In the genomic region with DNA sequence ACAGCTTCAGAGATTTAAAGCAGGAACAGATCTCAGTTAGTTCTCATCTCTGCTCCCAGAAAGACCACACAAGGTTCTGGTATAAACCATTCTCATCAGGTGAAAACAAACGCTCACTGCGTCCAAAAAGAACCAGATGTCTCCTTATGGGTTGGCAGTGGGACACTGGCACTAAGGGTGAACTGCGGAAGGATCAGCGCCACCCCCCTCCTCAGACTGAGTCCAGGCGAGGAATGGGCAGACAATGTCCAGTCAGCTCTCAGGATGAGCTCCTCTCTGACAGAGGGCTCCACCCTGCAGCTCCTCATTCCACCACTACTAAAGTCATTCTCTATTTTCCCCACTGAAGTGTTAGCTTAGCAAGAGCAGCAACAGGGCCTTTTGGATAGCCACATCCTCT, we compare ENCODE assay signal across 21 mouse cellular contexts.
A peak's percentile ranks its signal among the peaks of the same experiment; 100 is the strongest.
DNase-seq lines count a peak whose midpoint lies in the region; ATAC-seq and TF ChIP-seq lines count a peak whose summit lies in the region.
"Had no signal": no experiment of that assay in that cellular context is flagged by ENCODE, and none has a peak within 500 bp of the region (broad histone marks: within the 10 kb centered on the region; RNA-seq: fewer than 3 reads in every experiment).

No protein-coding gene starts in this region.

- no peak for ATAC-seq in midbrain, embryonic 11.5 days (ENCODE audit: low FRiP score)
- ATAC-seq in midbrain, embryonic 14.5 days (ENCODE audit: low FRiP score, low TSS enrichment) = no peak
- no peak for ATAC-seq in neural tube, embryonic 13.5 days (ENCODE audit: low read depth)
- ATAC-seq: activated CD4-positive, CD25-positive, alpha-beta regulatory T cell, adult 4 months; CD4-positive, CD25-positive, alpha-beta regulatory T cell, adult 4 months; Patski had no signal

- H3K4me1 ChIP-seq in midbrain, embryonic 11.5 days (ENCODE audit: control insufficient read depth, insufficient read depth, low read length) = no peaks in the 10 kb centered on the region
- H3K4me1 ChIP-seq in midbrain, embryonic 14.5 days (ENCODE audit: control insufficient read depth, insufficient read depth, low read length) = peaks cover 16% of the 10 kb centered on the region
- H3K4me1 ChIP-seq in neural tube, embryonic 13.5 days (replicated peaks) = peaks cover 22% of the 10 kb centered on the region

- H3K4me2 ChIP-seq in midbrain, embryonic 11.5 days = no peak overlapping the region
- H3K4me2 ChIP-seq in midbrain, embryonic 14.5 days (ENCODE audit: low read length) = no peak overlapping the region
- no peak overlapping the region for H3K4me2 ChIP-seq in neural tube, embryonic 13.5 days

- no peak overlapping the region for H3K9ac ChIP-seq in midbrain, embryonic 11.5 days (ENCODE audit: low read length)
- no peak overlapping the region for H3K9ac ChIP-seq in midbrain, embryonic 14.5 days (replicated peaks; ENCODE audit: low read length)
- H3K9ac ChIP-seq in neural tube, embryonic 13.5 days = no peak overlapping the region

- H3K27ac ChIP-seq in layer of hippocampus, adult 2 months = peak overlapping the region; percentile 58; the same call in 1 of the 2 replicates
- no peak overlapping the region for H3K27ac ChIP-seq in midbrain, embryonic 11.5 days (ENCODE audit: low read depth, low read length)
- H3K27ac ChIP-seq in midbrain, embryonic 14.5 days (replicated peaks; ENCODE audit: low read depth, low read length) = no peak overlapping the region
- peak overlapping the region; percentile 65 for H3K27ac ChIP-seq in neural tube, embryonic 13.5 days (replicated peaks)

- no peak for TF ChIP-seq CTCF in layer of hippocampus, adult 2 months (conservative IDR thresholded peaks at IDR 0.05)

- H3K36me3 ChIP-seq in midbrain, embryonic 11.5 days (ENCODE audit: control insufficient read depth, insufficient read depth, low read length) = no peaks in the 10 kb centered on the region
- H3K36me3 ChIP-seq in midbrain, embryonic 14.5 days (ENCODE audit: control insufficient read depth, insufficient read depth, low read length) = no peaks in the 10 kb centered on the region
- no peaks in the 10 kb centered on the region for H3K36me3 ChIP-seq in neural tube, embryonic 13.5 days
- H3K36me3 ChIP-seq: G1E had no signal

- WGBS in midbrain, embryonic 11.5 days = 82% methylated on average over 5 of the region's 5 CpGs
- 77% methylated on average over 5 of the region's 5 CpGs for WGBS in midbrain, embryonic 14.5 days
- 69% methylated on average over 5 of the region's 5 CpGs for WGBS in neural tube, embryonic 13.5 days

- DNase-seq in cerebellum, postnatal 10 days = peak; percentile 42 to 53
- no peak for DNase-seq in cerebellum, adult 11-12 months
- no peak for DNase-seq in layer of hippocampus, adult 2 months (ENCODE audit: low spot score in 2 of 2)
- DNase-seq in layer of hippocampus, adult 9-11 months = no peak
- DNase-seq in midbrain, embryonic 11.5 days (ENCODE audit: low spot score, missing footprints) = peak; percentile 57
- no peak for DNase-seq in midbrain, embryonic 14.5 days
- no peak for DNase-seq in neural tube, embryonic 10.5 days (ENCODE audit: extremely low spot score, low spot score)
- DNase-seq: adrenal gland, adult 2 months; adrenal gland, adult 8-10 months; adrenal gland, postnatal 10 days; adrenal gland, postnatal 14 days; adrenal gland, postnatal 25 days; adrenal gland, postnatal 36 days; B cell, adult 2 months; cerebellum, adult 11 months; cerebellum, adult 18-20 months had no signal

- H3K4me3 ChIP-seq in layer of hippocampus, adult 2 months = no peak overlapping the region
- H3K4me3 ChIP-seq in midbrain, embryonic 11.5 days (ENCODE audit: low read depth, low read length) = no peak overlapping the region
- no peak overlapping the region for H3K4me3 ChIP-seq in midbrain, embryonic 14.5 days (replicated peaks; ENCODE audit: low read depth, low read length)
- H3K4me3 ChIP-seq in neural tube, embryonic 13.5 days = no peak overlapping the region

- peaks cover 4% of the 10 kb centered on the region; the same call in 1 of the 2 replicates for H3K27me3 ChIP-seq in midbrain, embryonic 11.5 days (ENCODE audit: control insufficient read depth, insufficient read depth, low read length)
- no peaks in the 10 kb centered on the region for H3K27me3 ChIP-seq in midbrain, embryonic 14.5 days (ENCODE audit: control insufficient read depth, insufficient read depth, low read length)
- peaks cover 23% of the 10 kb centered on the region for H3K27me3 ChIP-seq in neural tube, embryonic 13.5 days

- H3K9me3 ChIP-seq in midbrain, embryonic 11.5 days (ENCODE audit: control insufficient read depth, low read length) = no peaks in the 10 kb centered on the region
- H3K9me3 ChIP-seq in midbrain, embryonic 14.5 days (ENCODE audit: control insufficient read depth, low read length) = no peaks in the 10 kb centered on the region
- H3K9me3 ChIP-seq in neural tube, embryonic 13.5 days = no peaks in the 10 kb centered on the region

Comparison
In these comparisons a context has a peak if more than half of its experiments do, and no peak if none do; other contexts are left out.
1. DNase-seq: peak in cerebellum, postnatal 10 days (2 of 2) and midbrain, embryonic 11.5 days (single experiment); none in cerebellum, adult 11-12 months (single experiment), layer of hippocampus, adult 2 months (0 of 2), layer of hippocampus, adult 9-11 months (single experiment), midbrain, embryonic 14.5 days (single experiment) and neural tube, embryonic 10.5 days (single experiment).
2. H3K27ac ChIP-seq: peak in layer of hippocampus, adult 2 months (single experiment) and neural tube, embryonic 13.5 days (single experiment); none in midbrain, embryonic 11.5 days (single experiment) and midbrain, embryonic 14.5 days (single experiment).